Mouse (Mus musculus): ENCODE results near the gene Inpp5a. TPM values are rescaled to one million over a fixed set of nuclear protein-coding genes. Genes with fewer than 3 reads are reported as not detected.

Gene Inpp5a
- polyA plus RNA-seq, 1 experiment from 2014 or later: 29.1 TPM

DNA sequence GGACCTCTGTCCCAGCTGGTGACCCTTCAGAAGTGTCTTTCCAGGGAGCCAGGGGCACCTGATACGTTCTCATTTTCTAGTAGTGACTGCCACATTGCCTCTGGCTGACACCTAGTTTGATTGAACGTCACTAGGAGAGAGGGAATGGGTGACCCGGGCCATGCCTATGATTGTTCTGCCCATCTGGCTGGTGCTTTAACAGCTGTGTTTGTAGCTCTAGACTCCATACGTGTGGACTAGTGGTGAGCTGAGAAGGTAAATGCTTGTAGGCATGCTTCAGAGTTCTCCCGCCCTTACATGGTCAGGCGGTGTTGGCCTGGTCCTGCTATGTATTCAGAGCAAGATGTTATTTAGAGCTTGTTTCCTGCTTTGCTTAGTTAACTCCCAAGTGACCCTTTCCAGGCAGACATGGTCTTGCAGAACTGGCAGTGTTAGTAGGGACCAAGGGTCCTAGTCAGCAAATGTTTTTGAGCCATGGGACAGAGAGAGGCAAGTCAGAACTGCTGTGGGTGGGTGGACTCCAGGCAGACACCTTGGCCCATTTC, 3.9 kb downstream of the Inpp5a start:
- TF ChIP-seq CTCF (IDR thresholded peaks at IDR 0.05; ENCODE audit: low read depth): no peak
- H3K9ac ChIP-seq (ENCODE audit: low read depth, low read length): no peak overlapping the region
- H3K4me2 ChIP-seq (replicated peaks; ENCODE audit: low read depth): 0 out of 2 replicates have a peak overlapping the region, but pooled peaks have one; percentile 14
- H3K9me3 ChIP-seq (ENCODE audit: control insufficient read depth): no peaks in the 10 kb centered on the region
- no peaks in the 10 kb centered on the region for H3K36me3 ChIP-seq (ENCODE audit: control insufficient read depth, insufficient read depth)
- H3K27me3 ChIP-seq (replicated peaks; ENCODE audit: control insufficient read depth, insufficient read depth, low read length): no peaks in the 10 kb centered on the region
- peaks cover 12% of the 10 kb centered on the region for H3K4me1 ChIP-seq (replicated peaks; ENCODE audit: control insufficient read depth, insufficient read depth, low read length)
- no peak overlapping the region for H3K4me3 ChIP-seq (ENCODE audit: low read depth, low read length)
- 51% methylated on average over 6 of the region's 6 CpGs for WGBS
- no peak for ATAC-seq
- H3K27ac ChIP-seq (ENCODE audit: low read depth, low read length): no peak overlapping the region

DNA sequence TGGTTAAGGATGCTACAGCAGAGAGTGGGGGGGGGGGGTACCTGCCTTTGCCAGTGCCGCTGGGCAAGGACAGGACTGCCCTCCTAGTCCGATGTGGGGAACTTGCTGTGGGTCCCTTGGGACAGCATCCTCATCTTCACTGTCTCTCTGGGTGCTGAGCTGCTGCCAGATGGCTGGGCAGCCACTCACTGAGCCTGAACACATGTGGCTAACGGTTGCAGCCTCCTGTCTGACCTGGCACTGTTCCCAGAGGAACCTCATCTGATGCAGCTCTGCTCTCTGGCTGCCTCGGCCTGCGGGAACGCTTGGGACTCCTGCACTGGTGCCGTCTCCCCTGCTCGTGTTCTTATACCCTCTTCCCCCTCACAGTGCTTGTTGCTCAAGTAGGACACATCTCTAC, 8.6 kb downstream of the Inpp5a start:
- Histone ChIP-seq H3K27ac (ENCODE audit: low read depth, low read length) (no peak overlapping the region), H3K27me3 (replicated peaks; ENCODE audit: control insufficient read depth, insufficient read depth, low read length) (no peaks in the 10 kb centered on the region), H3K9ac (ENCODE audit: low read depth, low read length) (no peak overlapping the region), H3K9me3 (ENCODE audit: control insufficient read depth) (no peaks in the 10 kb centered on the region), H3K36me3 (ENCODE audit: control insufficient read depth, insufficient read depth) (no peaks in the 10 kb centered on the region), H3K4me2 (replicated peaks; ENCODE audit: low read depth) (no peak overlapping the region), H3K4me3 (ENCODE audit: low read depth, low read length) (no peak overlapping the region), H3K4me1 (replicated peaks; ENCODE audit: control insufficient read depth, insufficient read depth, low read length) (peaks cover 36% of the 10 kb centered on the region)
- ATAC-seq: no peak
- 45% methylated on average over 8 of the region's 8 CpGs for WGBS
- TF ChIP-seq CTCF (IDR thresholded peaks at IDR 0.05; ENCODE audit: low read depth): no peak

GRCm38 (mm10) chr7:139398111-139398510, 9.2 kb downstream of the Inpp5a start:
- no peak for ATAC-seq
- no peak for TF ChIP-seq CTCF (IDR thresholded peaks at IDR 0.05; ENCODE audit: low read depth)
- no peaks in the 10 kb centered on the region for H3K36me3 ChIP-seq (ENCODE audit: control insufficient read depth, insufficient read depth)
- 68% methylated on average over 5 of the region's 5 CpGs for WGBS
- no peaks in the 10 kb centered on the region for H3K9me3 ChIP-seq (ENCODE audit: control insufficient read depth)
- H3K27me3 ChIP-seq (replicated peaks; ENCODE audit: control insufficient read depth, insufficient read depth, low read length): no peaks in the 10 kb centered on the region
- H3K27ac ChIP-seq (ENCODE audit: low read depth, low read length): no peak overlapping the region
- peak overlapping the region; percentile 40 for H3K4me2 ChIP-seq (replicated peaks; ENCODE audit: low read depth)
- H3K4me3 ChIP-seq (ENCODE audit: low read depth, low read length): no peak overlapping the region
- H3K4me1 ChIP-seq (replicated peaks; ENCODE audit: control insufficient read depth, insufficient read depth, low read length): peaks cover 36% of the 10 kb centered on the region
- H3K9ac ChIP-seq (ENCODE audit: low read depth, low read length): no peak overlapping the region; the same call in 1 of the 2 replicates

DNA sequence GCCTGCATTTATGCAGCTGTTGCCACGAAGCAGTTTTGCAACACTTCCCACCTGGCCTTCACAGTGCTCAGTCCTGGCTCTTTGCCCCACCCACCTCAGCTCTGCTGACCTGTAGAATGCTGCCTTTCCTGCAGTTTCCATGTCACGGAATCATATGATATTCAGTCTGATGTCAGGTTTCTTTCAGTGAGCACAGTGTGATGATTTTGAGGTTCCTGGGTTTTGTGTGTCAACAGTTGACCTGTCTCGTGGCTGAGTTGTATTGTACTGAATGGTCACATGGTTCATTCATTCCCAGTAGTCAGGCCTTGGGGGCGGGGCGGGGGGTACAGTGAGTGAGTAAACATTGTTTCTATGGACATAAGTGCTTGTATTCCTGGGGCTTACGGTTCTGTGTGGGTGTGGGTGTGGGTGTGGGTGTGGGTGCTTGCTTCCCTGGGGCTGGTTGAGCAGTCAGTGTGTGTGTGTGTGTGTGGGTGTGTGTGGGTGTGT, 9.7 kb downstream of the Inpp5a start:
- H3K4me2 ChIP-seq (replicated peaks; ENCODE audit: low read depth): peak overlapping the region; percentile 40

DNA sequence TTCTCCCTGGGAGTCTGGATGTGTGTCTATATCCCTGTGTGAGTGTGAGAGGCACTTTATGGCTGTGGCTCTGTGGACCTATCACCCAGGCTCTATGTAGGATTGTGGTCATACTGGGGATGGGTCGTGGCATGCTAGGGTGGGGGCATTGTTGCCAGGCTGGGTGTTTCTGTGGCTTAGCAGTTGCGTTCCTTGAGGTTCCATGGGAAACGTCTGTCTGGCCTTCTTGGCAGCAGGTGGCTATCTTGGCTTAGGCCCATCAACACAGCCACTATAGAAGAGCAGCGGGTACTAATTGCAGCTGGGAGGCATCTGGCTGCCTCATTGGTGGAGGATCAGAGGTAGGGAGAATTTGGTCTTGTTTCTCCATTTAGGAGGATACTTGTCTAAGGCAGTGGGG, 10.7 kb downstream of the Inpp5a start:
- Histone ChIP-seq H3K9me3 (ENCODE audit: control insufficient read depth) (no peaks in the 10 kb centered on the region), H3K27ac (ENCODE audit: low read depth, low read length) (no peak overlapping the region), H3K4me2 (replicated peaks; ENCODE audit: low read depth) (no peak overlapping the region), H3K9ac (ENCODE audit: low read depth, low read length) (no peak overlapping the region), H3K36me3 (ENCODE audit: control insufficient read depth, insufficient read depth) (no peaks in the 10 kb centered on the region; the same call in 1 of the 2 replicates), H3K4me3 (ENCODE audit: low read depth, low read length) (no peak overlapping the region), H3K4me1 (replicated peaks; ENCODE audit: control insufficient read depth, insufficient read depth, low read length) (peaks cover 36% of the 10 kb centered on the region), H3K27me3 (replicated peaks; ENCODE audit: control insufficient read depth, insufficient read depth, low read length) (no peaks in the 10 kb centered on the region)
- no peak for ATAC-seq
- WGBS: 71% methylated on average over 4 of the region's 4 CpGs
- no peak for TF ChIP-seq CTCF (IDR thresholded peaks at IDR 0.05; ENCODE audit: low read depth)

More for the DNA sequence above, 9.7 kb downstream of the Inpp5a start:
- H3K4me1 ChIP-seq (replicated peaks; ENCODE audit: control insufficient read depth, insufficient read depth, low read length): peaks cover 36% of the 10 kb centered on the region
- H3K4me3 ChIP-seq (ENCODE audit: low read depth, low read length): no peak overlapping the region
- no peak for TF ChIP-seq CTCF (IDR thresholded peaks at IDR 0.05; ENCODE audit: low read depth)
- peak; percentile 80 for ATAC-seq
- H3K9me3 ChIP-seq (ENCODE audit: control insufficient read depth): no peaks in the 10 kb centered on the region
- no peaks in the 10 kb centered on the region for H3K36me3 ChIP-seq (ENCODE audit: control insufficient read depth, insufficient read depth)
- H3K27ac ChIP-seq (ENCODE audit: low read depth, low read length): peak overlapping the region; percentile 50; the same call in 1 of the 2 replicates
- no peaks in the 10 kb centered on the region for H3K27me3 ChIP-seq (replicated peaks; ENCODE audit: control insufficient read depth, insufficient read depth, low read length)
- 40% methylated on average over 6 of the region's 6 CpGs for whole genome bisulfite sequencing
- no peak overlapping the region; the same call in 1 of the 2 replicates for H3K9ac ChIP-seq (ENCODE audit: low read depth, low read length)

DNA sequence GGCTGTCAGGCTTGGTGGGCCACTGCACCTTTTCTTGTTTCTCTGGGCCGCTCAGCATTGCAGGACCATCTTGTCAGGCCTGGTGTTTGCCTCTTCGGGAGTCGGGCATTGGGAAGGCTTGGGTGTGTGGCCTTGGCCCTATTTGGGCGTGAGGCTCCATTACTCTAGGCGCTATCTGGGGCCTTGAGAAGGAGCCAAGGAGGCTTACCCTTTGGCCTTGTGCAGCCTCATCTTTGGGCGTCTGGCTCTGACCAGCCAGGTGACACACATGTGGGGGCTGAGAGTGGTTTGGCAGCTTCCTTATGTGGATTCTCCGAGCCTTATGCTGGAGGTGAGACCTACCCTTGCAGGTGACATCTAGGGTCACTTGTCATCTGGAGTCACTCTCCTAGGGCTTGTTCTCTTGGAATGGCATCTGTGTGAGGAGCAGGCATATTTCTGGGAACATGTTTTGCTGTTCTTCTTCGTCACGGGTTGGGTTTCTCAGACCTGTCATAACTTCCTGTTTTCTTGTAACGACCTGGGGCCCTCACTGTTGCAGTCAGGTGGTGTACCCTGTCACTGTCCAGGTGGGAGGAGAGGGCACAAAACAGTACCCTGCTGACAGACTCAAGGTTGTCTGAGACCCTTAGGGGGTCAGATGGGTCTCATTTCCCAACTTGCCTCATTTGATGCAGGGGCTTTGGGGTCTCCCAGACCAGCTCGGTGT, 11.2 kb downstream of the Inpp5a start:
- H3K27me3 ChIP-seq (replicated peaks; ENCODE audit: control insufficient read depth, insufficient read depth, low read length): no peaks in the 10 kb centered on the region
- peaks cover 36% of the 10 kb centered on the region for H3K4me1 ChIP-seq (replicated peaks; ENCODE audit: control insufficient read depth, insufficient read depth, low read length)
- whole genome bisulfite sequencing: 56% methylated on average over 11 of the region's 11 CpGs
- TF ChIP-seq CTCF (IDR thresholded peaks at IDR 0.05; ENCODE audit: low read depth): no peak
- no peak overlapping the region for H3K9ac ChIP-seq (ENCODE audit: low read depth, low read length)
- no peak overlapping the region for H3K4me2 ChIP-seq (replicated peaks; ENCODE audit: low read depth)
- no peak overlapping the region for H3K4me3 ChIP-seq (ENCODE audit: low read depth, low read length)
- ATAC-seq: no peak
- H3K9me3 ChIP-seq (ENCODE audit: control insufficient read depth): no peaks in the 10 kb centered on the region
- H3K36me3 ChIP-seq (ENCODE audit: control insufficient read depth, insufficient read depth): no peaks in the 10 kb centered on the region; the same call in 1 of the 2 replicates
- H3K27ac ChIP-seq (ENCODE audit: low read depth, low read length): 0 out of 2 replicates have a peak overlapping the region, but pooled peaks have one; percentile 5

All from intestine, postnatal 0 days (tissue).